Mouse (Mus musculus) stomach, embryonic 16.5 days (tissue): ENCODE data around the gene Surf4. TPM values are rescaled to one million over a fixed set of nuclear protein-coding genes. Genes with fewer than 3 reads are reported as not detected.

ENCODE experiments used
- ATAC-seq: fragments of 200-750 bp; cut with Nextera tagmentation; 2 replicates; pipeline ENCODE4 v1.8.0; 2017; ENCODE audit warnings: moderate number of reproducible peaks, moderate TSS enrichment; ENCODE audit not compliant: insufficient read depth, low FRiP score
- H3K27ac ChIP-seq: fragments of 300-500 bp; sonication (generic); 2 replicates; pipeline ENCODE4 v1.5.1; 2014; ENCODE audit warnings: low read length
- H3K27me3 ChIP-seq: fragments of 300-500 bp; sonication (generic); 2 replicates; pipeline ENCODE4 v1.6.1; 2014; ENCODE audit warnings: low read length, control low read depth, mixed read lengths; ENCODE audit not compliant: control insufficient read depth, insufficient read depth
- H3K36me3 ChIP-seq: fragments of 300-500 bp; sonication (generic); 2 replicates; pipeline ENCODE4 v1.6.1; 2014; ENCODE audit warnings: low read length; ENCODE audit not compliant: control insufficient read depth, insufficient read depth
- H3K4me1 ChIP-seq: fragments of 300-500 bp; sonication (generic); 2 replicates; pipeline ENCODE4 v1.6.1; 2014; ENCODE audit warnings: low read length, control low read depth, mixed read lengths; ENCODE audit not compliant: control insufficient read depth, insufficient read depth
- H3K4me2 ChIP-seq: fragments of 300-500 bp; sonication (generic); 2 replicates; pipeline ENCODE4 v1.6.1; 2014; ENCODE audit warnings: low read depth, low read length, mixed read lengths
- H3K4me3 ChIP-seq: fragments of 300-500 bp; sonication (generic); replicated peaks from 2 replicates; pipeline ENCODE4 v1.5.1; 2014; ENCODE audit warnings: mild to moderate bottlenecking, low read length
- H3K9ac ChIP-seq: fragments of 300-500 bp; sonication (generic); 2 replicates; pipeline ENCODE4 v1.6.1; 2014; ENCODE audit warnings: low read length
- H3K9me3 ChIP-seq: fragments of 300-500 bp; sonication (generic); replicated peaks from 2 replicates; pipeline ENCODE4 v1.6.1; 2016; ENCODE audit warnings: low read length, control low read depth; ENCODE audit not compliant: control insufficient read depth
- WGBS: fragments of 180-500 bp; shearing (Covaris S2); extraction: QIAGEN DNeasy Blood & Tissue Kit; methylation state at CpG from one replicate; pipeline ENCODE4 v1.1.7; 2014; 5-methylcytosine and 5-hydroxymethylcytosine counted together
- polyA plus RNA-seq: library from polyadenylated mRNA; unstranded; fragments of >200 nt; fragmentation: Nextera tagmentation; extraction: Ambion mirVana; gene quantifications from 2 replicates; pipeline ENCODE4 v1.2.1, GENCODE M21; 2015

Gene Surf4
- polyA plus RNA-seq, 1 experiment from 2014 or later = 245 TPM

GRCm38 (mm10) chr2:26957488-26957859 lies 23.7 kb upstream of the Surf4 start:
- 71% methylated on average over 2 of the region's 2 CpGs for WGBS
- Histone ChIP-seq H3K4me2 (no peak overlapping the region), H3K9me3 (no peaks in the 10 kb centered on the region), H3K4me3 (no peak overlapping the region), H3K36me3 (peaks cover 22% of the 10 kb centered on the region), H3K27me3 (no peaks in the 10 kb centered on the region), H3K9ac (no peak overlapping the region), H3K4me1 (no peaks in the 10 kb centered on the region; the same call in 1 of the 2 replicates), H3K27ac (no peak overlapping the region)
- no peak; the same call in 1 of the 2 replicates for ATAC-seq

- Histone ChIP-seq H3K27ac (no peak overlapping the region), H3K4me1 (no peaks in the 10 kb centered on the region; the same call in 1 of the 2 replicates), H3K27me3 (no peaks in the 10 kb centered on the region), H3K36me3 (peaks cover 22% of the 10 kb centered on the region), H3K4me3 (no peak overlapping the region), H3K4me2 (no peak overlapping the region), H3K9ac (no peak overlapping the region), H3K9me3 (no peaks in the 10 kb centered on the region)
- WGBS = 86% methylated on average over 12 of the region's 12 CpGs
- peak; percentile 52; the same call in 1 of the 2 replicates for ATAC-seq
Measured at GRCm38 (mm10) chr2:26956811-26957487, 23.2 kb upstream of the Surf4 start.

GRCm38 (mm10) chr2:26954735-26955395 lies 21.1 kb upstream of the Surf4 start:
- Histone ChIP-seq H3K9me3 (no peaks in the 10 kb centered on the region), H3K4me1 (no peaks in the 10 kb centered on the region), H3K4me2 (no peak overlapping the region), H3K4me3 (no peak overlapping the region), H3K27me3 (no peaks in the 10 kb centered on the region), H3K27ac (no peak overlapping the region), H3K9ac (no peak overlapping the region), H3K36me3 (peaks cover 16% of the 10 kb centered on the region)
- 92% methylated on average over 2 of the region's 2 CpGs for WGBS
- ATAC-seq = no peak

GRCm38 (mm10) chr2:26952866-26953265 lies 19.1 kb upstream of the Surf4 start:
- 87% methylated on average over 8 of the region's 8 CpGs for whole genome bisulfite sequencing
- no peak overlapping the region for H3K27ac ChIP-seq
- no peaks in the 10 kb centered on the region for H3K4me1 ChIP-seq
- no peak overlapping the region for H3K4me2 ChIP-seq
- no peak overlapping the region for H3K9ac ChIP-seq
- peaks cover 11% of the 10 kb centered on the region for H3K36me3 ChIP-seq
- no peaks in the 10 kb centered on the region for H3K9me3 ChIP-seq
- no peak for ATAC-seq
- H3K27me3 ChIP-seq = no peaks in the 10 kb centered on the region
- no peak overlapping the region for H3K4me3 ChIP-seq

GRCm38 (mm10) chr2:26952193-26952592 lies 18.5 kb upstream of the Surf4 start:
- ATAC-seq = no peak
- Histone ChIP-seq H3K27me3 (no peaks in the 10 kb centered on the region), H3K4me2 (no peak overlapping the region), H3K9me3 (no peaks in the 10 kb centered on the region), H3K27ac (no peak overlapping the region), H3K9ac (no peak overlapping the region), H3K4me3 (no peak overlapping the region), H3K36me3 (peaks cover 7% of the 10 kb centered on the region; the same call in 1 of the 2 replicates), H3K4me1 (no peaks in the 10 kb centered on the region)
- WGBS = 93% methylated on average over 4 of the region's 4 CpGs

GRCm38 (mm10) chr2:26951346-26951905 lies 17.7 kb upstream of the Surf4 start:
- Histone ChIP-seq H3K27me3 (no peaks in the 10 kb centered on the region), H3K9me3 (no peaks in the 10 kb centered on the region), H3K36me3 (peaks cover 7% of the 10 kb centered on the region; the same call in 1 of the 2 replicates), H3K4me1 (no peaks in the 10 kb centered on the region), H3K4me3 (no peak overlapping the region), H3K4me2 (no peak overlapping the region), H3K27ac (no peak overlapping the region), H3K9ac (no peak overlapping the region)
- ATAC-seq = no peak; the same call in 1 of the 2 replicates
- 83% methylated on average over 8 of the region's 8 CpGs for WGBS

- Histone ChIP-seq H3K27me3 (no peaks in the 10 kb centered on the region), H3K9ac (no peak overlapping the region), H3K27ac (no peak overlapping the region), H3K4me2 (no peak overlapping the region), H3K9me3 (no peaks in the 10 kb centered on the region), H3K36me3 (peaks cover 3% of the 10 kb centered on the region; the same call in 1 of the 2 replicates), H3K4me3 (no peak overlapping the region), H3K4me1 (no peaks in the 10 kb centered on the region)
- WGBS = 77% methylated on average over 2 of the region's 2 CpGs
- no peak for ATAC-seq
Measured at GRCm38 (mm10) chr2:26950411-26950810, 16.7 kb upstream of the Surf4 start.

GRCm38 (mm10) chr2:26943253-26943652 lies 9.5 kb upstream of the Surf4 start:
- no peak overlapping the region for H3K27ac ChIP-seq
- no peaks in the 10 kb centered on the region for H3K36me3 ChIP-seq
- H3K4me1 ChIP-seq = no peaks in the 10 kb centered on the region
- no peaks in the 10 kb centered on the region for H3K27me3 ChIP-seq
- no peak for ATAC-seq
- WGBS = 68% methylated on average over 3 of the region's 3 CpGs
- H3K9ac ChIP-seq = no peak overlapping the region
- no peak overlapping the region for H3K4me3 ChIP-seq
- H3K9me3 ChIP-seq = no peaks in the 10 kb centered on the region
- no peak overlapping the region for H3K4me2 ChIP-seq

- 39% methylated on average over 5 of the region's 5 CpGs for WGBS
- H3K4me2 ChIP-seq = no peak overlapping the region
- ATAC-seq = peak; percentile 27; the same call in 1 of the 2 replicates
- H3K9me3 ChIP-seq = no peaks in the 10 kb centered on the region
- no peaks in the 10 kb centered on the region for H3K27me3 ChIP-seq
- no peak overlapping the region for H3K4me3 ChIP-seq
- no peaks in the 10 kb centered on the region for H3K4me1 ChIP-seq
- no peak overlapping the region for H3K27ac ChIP-seq
- no peak overlapping the region for H3K9ac ChIP-seq
- no peaks in the 10 kb centered on the region for H3K36me3 ChIP-seq
Measured at GRCm38 (mm10) chr2:26941539-26941938, 7.8 kb upstream of the Surf4 start.
